Mouse (Mus musculus): ENCODE results near the gene Yjefn3.

DNA sequence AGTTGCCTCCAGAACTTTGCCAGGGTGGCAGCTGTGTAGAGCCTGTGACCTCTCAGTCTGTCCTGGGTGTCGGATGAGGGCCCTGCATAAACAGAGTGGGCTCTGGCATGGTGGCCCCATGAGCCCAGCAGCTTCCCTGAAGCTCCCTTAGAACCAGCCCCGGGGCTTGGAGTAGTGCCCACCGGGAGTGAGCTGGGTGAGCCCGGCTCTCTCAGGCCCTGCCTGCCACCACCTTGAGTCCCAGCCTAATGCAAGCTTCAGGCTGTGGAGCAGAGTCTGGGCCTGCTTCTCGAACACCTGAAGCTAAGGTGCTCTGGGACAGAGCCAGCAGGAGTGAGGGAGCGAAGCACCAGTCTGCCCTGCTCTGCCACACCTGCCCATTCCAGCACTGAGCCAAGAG, 31.6 kb downstream of the Yjefn3 start:
- TF ChIP-seq CTCF (IDR thresholded peaks at IDR 0.05; ENCODE audit: borderline replicate concordance, insufficient read depth, low read length) (no peak), POLR2A (IDR thresholded peaks at IDR 0.05; ENCODE audit: low read depth, low read length) (no peak)
